Mouse (Mus musculus) E14TG2a.4 (cell line): Measurements from ENCODE around the gene I0C0044D17Rik.
"Not testable (repeated sequence)": the region's sequence is repeated elsewhere in the genome, so short reads cannot be mapped to it uniquely, and the experiment has no call there.

ENCODE experiments used
- CTCF ChIP-seq: conservative IDR thresholded peaks from 2 replicates; pipeline ENCODE4 v1.5.1; 2014; ENCODE audit warnings: low read length
- NANOG ChIP-seq: IDR thresholded peaks from 2 replicates; pipeline ENCODE4 v1.6.1; 2014; ENCODE audit warnings: borderline replicate concordance, low read length, mixed read lengths
- POU5F1 ChIP-seq: IDR thresholded peaks from 2 replicates; pipeline ENCODE4 v1.6.1; 2014; ENCODE audit warnings: low read length, borderline replicate concordance

DNA sequence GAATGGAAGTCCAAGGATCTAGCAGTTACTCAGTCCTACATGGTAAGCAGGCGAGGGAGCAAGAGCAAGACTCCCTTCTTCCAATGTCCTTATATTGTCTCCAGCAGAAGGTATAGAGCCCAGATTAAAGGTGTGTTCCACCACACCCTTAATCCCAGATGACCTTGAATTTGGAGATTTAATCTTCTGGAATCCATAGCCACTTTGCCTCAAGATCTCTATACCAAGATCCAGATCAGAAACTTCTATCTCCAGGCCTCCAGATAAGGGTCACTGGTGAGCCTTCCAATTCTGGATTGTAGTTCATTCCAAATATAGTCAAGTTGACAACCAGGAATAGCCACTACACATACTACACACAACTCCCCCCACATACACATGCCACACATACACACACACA is at the start of gene I0C0044D17Rik:
- TF ChIP-seq CTCF, POU5F1, NANOG: not testable (repeated sequence)
